Mouse (Mus musculus): ENCODE results near the gene Wasl. TPM values are rescaled to one million over a fixed set of nuclear protein-coding genes. Genes with fewer than 3 reads are reported as not detected.

Gene Wasl
- polyA plus RNA-seq, 1 experiment: 56.4 TPM

- H3K4me3 ChIP-seq (ENCODE audit: insufficient read depth, low read length): no peak overlapping the region
- no peak overlapping the region for H3K27ac ChIP-seq (ENCODE audit: insufficient read depth, low read length)
- peaks cover 2% of the 10 kb centered on the region for H3K4me1 ChIP-seq (ENCODE audit: control insufficient read depth, insufficient read depth, low read length)
- TF ChIP-seq CTCF (IDR thresholded peaks at IDR 0.05; ENCODE audit: extremely low read depth, insufficient read depth, low read length) (peak; percentile 32; the same call in 1 of the 2 replicates), POLR2A (IDR thresholded peaks at IDR 0.05; ENCODE audit: extremely low read depth, insufficient read depth, low read length) (no peak)
Measured at GRCm38 (mm10) chr6:24627586-24628030, 37.2 kb downstream of the Wasl start.

GRCm38 (mm10) chr6:24622098-24622497, 42.7 kb downstream of the Wasl start:
- TF ChIP-seq POLR2A (IDR thresholded peaks at IDR 0.05; ENCODE audit: extremely low read depth, insufficient read depth, low read length) (no peak), CTCF (IDR thresholded peaks at IDR 0.05; ENCODE audit: extremely low read depth, insufficient read depth, low read length) (no peak)
- Histone ChIP-seq H3K4me3 (ENCODE audit: insufficient read depth, low read length) (no peak overlapping the region), H3K4me1 (ENCODE audit: control insufficient read depth, insufficient read depth, low read length) (no peaks in the 10 kb centered on the region), H3K27ac (ENCODE audit: insufficient read depth, low read length) (no peak overlapping the region)

- Histone ChIP-seq H3K4me3 (ENCODE audit: insufficient read depth, low read length) (no peak overlapping the region), H3K4me1 (ENCODE audit: control insufficient read depth, insufficient read depth, low read length) (no peaks in the 10 kb centered on the region), H3K27ac (ENCODE audit: insufficient read depth, low read length) (no peak overlapping the region)
- TF ChIP-seq POLR2A (IDR thresholded peaks at IDR 0.05; ENCODE audit: extremely low read depth, insufficient read depth, low read length) (no peak), CTCF (IDR thresholded peaks at IDR 0.05; ENCODE audit: extremely low read depth, insufficient read depth, low read length) (no peak)
Measured at GRCm38 (mm10) chr6:24620936-24621335, 43.9 kb downstream of the Wasl start.

GRCm38 (mm10) chr6:24619285-24620045, 45.3 kb downstream of the Wasl start:
- Histone ChIP-seq H3K4me3 (ENCODE audit: insufficient read depth, low read length) (no peak overlapping the region), H3K4me1 (ENCODE audit: control insufficient read depth, insufficient read depth, low read length) (no peaks in the 10 kb centered on the region), H3K27ac (ENCODE audit: insufficient read depth, low read length) (no peak overlapping the region; the same call in 1 of the 2 replicates)
- no peak for TF ChIP-seq POLR2A (IDR thresholded peaks at IDR 0.05; ENCODE audit: extremely low read depth, insufficient read depth, low read length)
- no peak for TF ChIP-seq CTCF (IDR thresholded peaks at IDR 0.05; ENCODE audit: extremely low read depth, insufficient read depth, low read length)

DNA sequence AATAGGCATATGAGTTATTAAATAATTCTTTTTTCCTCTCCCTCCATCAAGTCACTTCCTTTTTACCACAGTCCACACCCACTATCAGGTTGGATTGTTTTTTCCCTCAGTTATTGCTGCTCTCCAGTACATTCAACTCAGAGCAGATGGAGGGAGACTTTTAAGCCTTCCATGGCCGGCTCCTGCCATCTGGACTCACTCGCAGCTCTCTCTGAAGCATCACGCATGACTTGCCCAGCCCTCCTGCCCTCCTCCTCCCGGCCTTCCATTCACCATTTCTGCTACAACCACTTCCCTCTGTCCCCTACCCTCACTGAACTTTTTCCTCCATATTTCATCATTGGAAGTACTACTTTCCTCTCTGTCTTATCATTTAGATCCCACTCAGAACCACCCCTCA, 48.1 kb downstream of the Wasl start:
- Histone ChIP-seq H3K27ac (ENCODE audit: insufficient read depth, low read length) (no peak overlapping the region), H3K4me3 (ENCODE audit: insufficient read depth, low read length) (no peak overlapping the region)
- TF ChIP-seq POLR2A (IDR thresholded peaks at IDR 0.05; ENCODE audit: extremely low read depth, insufficient read depth, low read length) (no peak), CTCF (IDR thresholded peaks at IDR 0.05; ENCODE audit: extremely low read depth, insufficient read depth, low read length) (no peak)

GRCm38 (mm10) chr6:24613918-24614317, 50.9 kb downstream of the Wasl start:
- H3K4me1 ChIP-seq (ENCODE audit: control insufficient read depth, insufficient read depth, low read length): no peaks in the 10 kb centered on the region; the same call in 1 of the 2 replicates
- H3K27ac ChIP-seq (ENCODE audit: insufficient read depth, low read length): no peak overlapping the region
- H3K4me3 ChIP-seq (ENCODE audit: insufficient read depth, low read length): no peak overlapping the region
- TF ChIP-seq CTCF (IDR thresholded peaks at IDR 0.05; ENCODE audit: extremely low read depth, insufficient read depth, low read length) (no peak), POLR2A (IDR thresholded peaks at IDR 0.05; ENCODE audit: extremely low read depth, insufficient read depth, low read length) (no peak)

More for the DNA sequence above, 48.1 kb downstream of the Wasl start:
- no peaks in the 10 kb centered on the region; the same call in 1 of the 2 replicates for H3K4me1 ChIP-seq (ENCODE audit: control insufficient read depth, insufficient read depth, low read length)

GRCm38 (mm10) chr6:24613346-24613745, 51.5 kb downstream of the Wasl start:
- TF ChIP-seq CTCF (IDR thresholded peaks at IDR 0.05; ENCODE audit: extremely low read depth, insufficient read depth, low read length): no peak
- TF ChIP-seq POLR2A (IDR thresholded peaks at IDR 0.05; ENCODE audit: extremely low read depth, insufficient read depth, low read length): no peak
- H3K27ac ChIP-seq (ENCODE audit: insufficient read depth, low read length): no peak overlapping the region
- H3K4me1 ChIP-seq (ENCODE audit: control insufficient read depth, insufficient read depth, low read length): no peaks in the 10 kb centered on the region; the same call in 1 of the 2 replicates
- H3K4me3 ChIP-seq (ENCODE audit: insufficient read depth, low read length): no peak overlapping the region

- no peak for TF ChIP-seq POLR2A (IDR thresholded peaks at IDR 0.05; ENCODE audit: extremely low read depth, insufficient read depth, low read length)
- H3K4me1 ChIP-seq (ENCODE audit: control insufficient read depth, insufficient read depth, low read length): no peaks in the 10 kb centered on the region; the same call in 1 of the 2 replicates
- H3K4me3 ChIP-seq (ENCODE audit: insufficient read depth, low read length): no peak overlapping the region
- H3K27ac ChIP-seq (ENCODE audit: insufficient read depth, low read length): no peak overlapping the region
Measured at GRCm38 (mm10) chr6:24612074-24612755, 52.6 kb downstream of the Wasl start.

DNA sequence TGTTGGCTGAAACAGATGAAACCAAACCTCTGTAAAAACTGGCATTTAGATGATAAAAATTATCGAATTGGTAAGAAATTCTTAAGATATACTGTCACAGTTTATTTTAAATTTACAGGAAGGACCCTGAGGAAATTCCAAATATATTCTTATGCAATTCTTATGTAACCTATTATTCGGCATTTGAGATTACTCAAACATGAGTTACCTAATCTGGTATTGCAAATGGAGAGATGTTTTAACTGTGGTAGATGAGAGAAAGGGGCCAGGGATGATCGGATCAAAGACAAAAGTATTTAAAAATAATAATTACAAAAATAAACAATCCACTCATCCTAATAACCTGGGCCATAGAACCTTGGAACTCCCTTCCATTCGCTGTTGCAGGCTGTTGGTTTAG, 54.5 kb downstream of the Wasl start:
- TF ChIP-seq CTCF (IDR thresholded peaks at IDR 0.05; ENCODE audit: extremely low read depth, insufficient read depth, low read length) (no peak), POLR2A (IDR thresholded peaks at IDR 0.05; ENCODE audit: extremely low read depth, insufficient read depth, low read length) (no peak)
- no peaks in the 10 kb centered on the region; the same call in 1 of the 2 replicates for H3K4me1 ChIP-seq (ENCODE audit: control insufficient read depth, insufficient read depth, low read length)
- H3K4me3 ChIP-seq (ENCODE audit: insufficient read depth, low read length): no peak overlapping the region
- no peak overlapping the region for H3K27ac ChIP-seq (ENCODE audit: insufficient read depth, low read length)

All from cortical plate, adult 2 months (tissue).